Mouse (Mus musculus) liver, embryonic 12.5 days (tissue): ENCODE results near the gene Adarb2. TPM values are rescaled to one million over a fixed set of nuclear protein-coding genes. Genes with fewer than 3 reads are reported as not detected.

Experiments used
- ATAC-seq: fragments of 200-750 bp; cut with Nextera tagmentation; 2 replicates; pipeline ENCODE4 v1.8.0; 2017; ENCODE audit warnings: moderate number of reproducible peaks, mild to moderate bottlenecking, moderate library complexity
- H3K27ac ChIP-seq: fragments of 300-500 bp; sonication (generic); 2 replicates; pipeline ENCODE4 v1.5.1; 2016; ENCODE audit warnings: mild to moderate bottlenecking
- H3K27me3 ChIP-seq: fragments of 300-500 bp; sonication (generic); replicated peaks from 2 replicates; pipeline ENCODE4 v1.6.1; 2016; ENCODE audit warnings: mild to moderate bottlenecking, moderate library complexity
- H3K36me3 ChIP-seq: fragments of 300-500 bp; sonication (generic); 2 replicates; pipeline ENCODE4 v1.6.1; 2016; ENCODE audit warnings: mild to moderate bottlenecking, moderate library complexity
- H3K4me1 ChIP-seq: fragments of 300-500 bp; sonication (generic); 2 replicates; pipeline ENCODE4 v1.6.1; 2016
- H3K4me2 ChIP-seq: fragments of 300-500 bp; sonication (generic); 2 replicates; pipeline ENCODE4 v1.6.1; 2016; ENCODE audit warnings: mild to moderate bottlenecking, moderate library complexity
- H3K4me3 ChIP-seq: fragments of 300-500 bp; sonication (generic); 2 replicates; pipeline ENCODE4 v1.5.1; 2016; ENCODE audit warnings: mild to moderate bottlenecking, moderate library complexity
- H3K9ac ChIP-seq: fragments of 300-500 bp; sonication (generic); 2 replicates; pipeline ENCODE4 v1.6.1; 2016; ENCODE audit warnings: mild to moderate bottlenecking, moderate library complexity
- H3K9me3 ChIP-seq: fragments of 300-500 bp; sonication (generic); replicated peaks from 2 replicates; pipeline ENCODE4 v1.6.1; 2016; ENCODE audit warnings: mild to moderate bottlenecking, moderate library complexity
- WGBS: fragments of 180-500 bp; shearing (Covaris S2); methylation state at CpG from one replicate; pipeline ENCODE4 v1.1.7; 2016; ENCODE audit not compliant: insufficient replicate concordance; 5-methylcytosine and 5-hydroxymethylcytosine counted together
- polyA plus RNA-seq: library from polyadenylated mRNA; unstranded; fragments of >200 nt; fragmentation: Nextera tagmentation; extraction: Ambion mirVana; gene quantifications from 2 replicates; pipeline ENCODE4 v1.2.1, GENCODE M21; 2016

Adarb2 gene
- polyA plus RNA-seq, 1 experiment from 2014 or later, result 0.35 TPM

DNA sequence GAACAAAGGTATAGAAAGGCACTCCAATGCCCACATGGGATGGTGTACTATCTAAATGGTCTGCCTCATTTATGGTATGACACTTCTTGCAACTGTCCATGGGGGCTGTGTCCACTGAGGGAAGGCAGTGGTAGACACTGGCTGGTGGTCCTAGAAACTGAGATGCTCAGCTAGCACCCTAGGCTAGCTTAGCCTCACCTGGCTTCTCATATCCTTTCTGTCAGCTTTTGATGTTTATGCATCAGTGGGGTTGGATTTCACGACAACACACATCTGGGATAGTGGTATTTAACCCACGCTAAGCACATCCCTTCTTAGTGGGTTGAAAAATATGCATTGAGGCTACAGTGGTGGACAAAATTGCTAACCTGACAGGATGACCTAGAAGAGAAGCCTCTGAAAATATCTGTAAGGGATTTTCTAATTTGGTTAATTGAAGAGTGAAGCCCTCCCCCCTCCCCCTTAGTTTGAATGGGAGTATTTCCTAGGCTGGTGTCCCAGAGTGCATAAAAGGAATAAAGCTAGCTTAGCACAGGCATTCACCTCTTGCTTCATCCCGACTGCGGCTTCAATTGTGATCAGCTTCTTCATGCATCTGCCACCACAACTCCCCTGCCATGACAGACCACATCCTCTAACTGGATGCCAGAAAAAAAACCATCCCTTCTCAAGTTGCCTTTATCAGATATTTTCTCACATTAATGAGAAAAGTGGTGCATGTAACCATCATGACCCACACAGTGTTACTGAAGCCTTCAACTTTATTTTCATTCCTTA is 197.8 kb downstream of the Adarb2 start:
- H3K27ac ChIP-seq, result no peak overlapping the region
- H3K4me1 ChIP-seq, result no peaks in the 10 kb centered on the region
- H3K4me3 ChIP-seq, result no peak overlapping the region
- H3K27me3 ChIP-seq, result no peaks in the 10 kb centered on the region
- 50% methylated on average over 4 of the region's 4 CpGs for WGBS
- H3K4me2 ChIP-seq, result no peak overlapping the region
- no peaks in the 10 kb centered on the region for H3K9me3 ChIP-seq
- no peaks in the 10 kb centered on the region for H3K36me3 ChIP-seq
- ATAC-seq, result no peak
- H3K9ac ChIP-seq, result no peak overlapping the region

DNA sequence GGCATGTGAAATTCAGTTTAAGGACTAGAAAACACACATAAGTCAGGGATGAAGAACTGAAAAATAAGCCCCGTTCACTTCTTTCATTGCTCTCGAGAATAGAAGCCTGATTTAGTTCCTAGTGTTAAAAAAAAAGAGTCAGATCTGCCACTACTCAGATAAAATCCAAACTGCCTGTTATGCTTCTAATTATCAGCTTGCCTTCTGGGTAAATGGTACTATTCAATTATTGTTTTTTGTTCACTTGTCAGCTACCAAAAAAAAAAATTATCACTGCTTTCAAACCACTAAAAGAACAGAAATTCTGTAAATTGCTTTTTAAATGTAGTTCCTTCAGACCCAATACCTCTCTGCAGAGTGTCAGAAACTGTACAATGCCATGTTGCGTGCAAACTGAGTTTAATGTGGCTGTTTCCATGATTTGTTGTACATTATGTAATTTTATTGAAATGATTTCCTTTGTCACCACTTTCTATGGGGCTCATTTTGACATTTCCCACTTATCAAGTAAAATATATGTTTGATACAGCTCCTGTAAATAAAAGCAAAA is 199.7 kb downstream of the Adarb2 start:
- H3K27me3 ChIP-seq, result no peaks in the 10 kb centered on the region
- H3K4me1 ChIP-seq, result no peaks in the 10 kb centered on the region
- WGBS, result 48% methylated on average over 3 of the region's 3 CpGs
- H3K4me3 ChIP-seq, result no peak overlapping the region
- no peak overlapping the region for H3K9ac ChIP-seq
- H3K4me2 ChIP-seq, result no peak overlapping the region
- no peak overlapping the region for H3K27ac ChIP-seq
- ATAC-seq, result no peak
- no peaks in the 10 kb centered on the region for H3K9me3 ChIP-seq
- H3K36me3 ChIP-seq, result no peaks in the 10 kb centered on the region

GRCm38 (mm10) chr13:8406020-8406419 is 203.4 kb downstream of the Adarb2 start:
- Histone ChIP-seq H3K9me3 (no peaks in the 10 kb centered on the region), H3K27ac (no peak overlapping the region), H3K4me2 (no peak overlapping the region), H3K27me3 (no peaks in the 10 kb centered on the region), H3K4me3 (no peak overlapping the region), H3K36me3 (no peaks in the 10 kb centered on the region), H3K9ac (no peak overlapping the region), H3K4me1 (no peaks in the 10 kb centered on the region)
- no peak for ATAC-seq
- 58% methylated on average over 6 of the region's 6 CpGs for WGBS

- no peak for ATAC-seq
- H3K4me2 ChIP-seq, result no peak overlapping the region
- no peaks in the 10 kb centered on the region for H3K27me3 ChIP-seq
- H3K4me1 ChIP-seq, result no peaks in the 10 kb centered on the region
- no peak overlapping the region for H3K4me3 ChIP-seq
- WGBS, result 59% methylated on average over 5 of the region's 5 CpGs
- no peak overlapping the region for H3K9ac ChIP-seq
- no peaks in the 10 kb centered on the region for H3K36me3 ChIP-seq
- H3K27ac ChIP-seq, result no peak overlapping the region
- no peaks in the 10 kb centered on the region for H3K9me3 ChIP-seq
These were observed 208.0 kb downstream of the Adarb2 start for GRCm38 (mm10) chr13:8410353-8411318.

DNA sequence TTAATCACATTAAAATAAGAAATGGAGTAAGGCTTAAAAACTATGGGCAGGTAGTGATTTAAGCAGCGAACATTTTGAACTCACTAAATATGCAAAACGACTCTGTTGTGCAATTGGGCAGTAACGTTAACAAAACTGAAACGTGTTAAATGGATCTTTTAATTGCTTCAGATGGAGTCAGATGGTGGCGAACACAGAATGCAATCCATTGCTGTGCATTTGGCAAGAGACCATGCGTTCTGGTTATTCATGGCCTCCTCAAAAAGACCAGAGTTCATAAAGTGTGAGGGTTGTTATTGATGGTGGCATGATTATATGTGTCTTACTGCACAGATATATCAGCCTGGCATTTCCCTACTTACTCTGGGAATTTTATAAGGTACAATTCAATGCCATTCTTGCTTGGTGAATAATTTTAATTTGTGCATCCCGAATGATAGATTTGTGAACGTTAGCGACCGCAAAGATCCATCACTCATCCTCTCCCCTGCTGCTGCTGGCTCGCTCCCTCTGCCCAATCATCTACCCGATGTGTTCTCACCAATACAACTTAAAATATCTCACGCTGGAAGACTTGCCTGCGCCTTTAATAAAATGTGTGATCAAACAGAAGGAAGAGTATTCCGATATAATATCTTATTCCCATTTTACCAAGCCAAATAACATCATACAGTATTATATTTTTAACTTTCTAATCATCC is 221.5 kb downstream of the Adarb2 start:
- WGBS, result 71% methylated on average over 15 of the region's 15 CpGs
- no peak overlapping the region for H3K4me3 ChIP-seq
- ATAC-seq, result no peak
- no peaks in the 10 kb centered on the region for H3K36me3 ChIP-seq
- H3K9ac ChIP-seq, result no peak overlapping the region
- no peak overlapping the region for H3K4me2 ChIP-seq
- no peaks in the 10 kb centered on the region for H3K4me1 ChIP-seq
- H3K27me3 ChIP-seq, result no peaks in the 10 kb centered on the region
- H3K27ac ChIP-seq, result no peak overlapping the region
- no peaks in the 10 kb centered on the region for H3K9me3 ChIP-seq

DNA sequence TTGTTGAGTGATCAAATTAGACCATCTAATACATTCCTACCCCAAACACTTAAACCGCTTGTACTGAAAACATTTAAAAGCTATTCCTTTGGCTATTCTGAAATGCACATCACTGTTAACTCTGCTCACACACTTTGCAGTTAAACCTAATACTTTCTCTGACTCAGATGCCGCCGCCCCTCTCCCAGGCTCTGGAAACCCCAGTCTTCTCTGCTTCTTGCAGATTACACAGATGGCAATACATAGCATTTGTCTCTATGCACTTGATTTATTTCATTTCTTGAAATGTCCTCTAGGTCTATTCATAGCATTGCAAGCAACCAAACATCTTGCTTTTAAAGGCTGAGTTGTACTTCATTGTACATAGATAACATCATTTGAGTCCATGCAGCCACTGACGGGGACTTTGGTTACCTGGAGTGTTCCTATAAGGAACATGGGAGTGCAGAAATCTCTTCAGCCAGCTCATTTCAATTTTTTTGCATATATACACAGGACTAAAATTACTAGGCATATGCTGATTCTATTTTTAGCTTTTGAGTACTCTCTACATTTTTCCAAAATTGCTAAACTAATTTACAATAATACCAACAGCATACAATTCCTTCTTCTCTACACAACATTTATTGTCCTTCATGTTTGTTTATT is 236.6 kb downstream of the Adarb2 start:
- Histone ChIP-seq H3K4me1 (no peaks in the 10 kb centered on the region), H3K36me3 (no peaks in the 10 kb centered on the region), H3K4me2 (no peak overlapping the region), H3K9ac (no peak overlapping the region), H3K27ac (no peak overlapping the region), H3K4me3 (no peak overlapping the region), H3K9me3 (no peaks in the 10 kb centered on the region), H3K27me3 (no peaks in the 10 kb centered on the region)
- no peak for ATAC-seq
- WGBS, result 83% methylated on average over 4 of the region's 4 CpGs

- Histone ChIP-seq H3K9me3 (no peaks in the 10 kb centered on the region), H3K27ac (no peak overlapping the region), H3K9ac (no peak overlapping the region), H3K36me3 (no peaks in the 10 kb centered on the region), H3K4me2 (no peak overlapping the region), H3K4me3 (no peak overlapping the region), H3K4me1 (no peaks in the 10 kb centered on the region), H3K27me3 (no peaks in the 10 kb centered on the region)
- WGBS, result 48% methylated on average over 2 of the region's 2 CpGs
- no peak for ATAC-seq
These were observed 242.7 kb downstream of the Adarb2 start for GRCm38 (mm10) chr13:8445415-8445814.

DNA sequence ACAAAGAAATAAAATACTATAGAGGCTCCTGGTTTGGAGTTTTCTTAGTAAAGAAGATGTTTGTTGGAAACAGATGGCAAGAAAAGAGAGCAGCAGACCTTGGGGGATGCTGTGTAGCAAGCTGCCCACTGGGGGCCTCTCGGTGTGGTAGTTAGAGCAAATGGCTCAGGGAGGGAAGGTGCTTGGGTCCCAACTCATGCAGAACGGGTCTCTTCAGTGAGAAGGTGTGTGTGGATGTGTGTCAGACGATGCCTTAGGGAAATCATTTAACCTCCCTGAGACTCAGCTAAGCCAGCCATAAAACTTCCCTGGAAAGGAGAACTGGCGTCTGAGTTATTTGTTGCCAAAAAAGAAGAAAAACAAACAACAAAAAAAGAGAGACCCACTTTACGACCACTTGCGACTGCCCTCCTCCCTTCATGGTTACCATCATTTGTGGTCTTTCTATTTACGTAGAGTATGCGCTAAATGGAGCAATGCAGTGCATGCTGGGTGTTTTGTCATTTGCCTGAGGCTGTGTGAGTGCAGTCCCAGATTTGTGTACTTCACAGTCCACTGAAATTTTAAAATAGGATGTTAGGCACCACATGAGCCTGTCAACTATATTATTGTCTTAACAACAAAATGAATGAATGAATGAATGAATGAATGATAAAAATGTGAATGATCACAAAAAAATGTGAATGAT is 245.7 kb downstream of the Adarb2 start:
- H3K9ac ChIP-seq, result no peak overlapping the region
- ATAC-seq, result no peak
- H3K4me1 ChIP-seq, result no peaks in the 10 kb centered on the region
- H3K36me3 ChIP-seq, result no peaks in the 10 kb centered on the region
- no peak overlapping the region for H3K4me3 ChIP-seq
- no peaks in the 10 kb centered on the region for H3K27me3 ChIP-seq
- H3K9me3 ChIP-seq, result no peaks in the 10 kb centered on the region
- 63% methylated on average over 8 of the region's 8 CpGs for WGBS
- no peak overlapping the region for H3K27ac ChIP-seq
- H3K4me2 ChIP-seq, result no peak overlapping the region

DNA sequence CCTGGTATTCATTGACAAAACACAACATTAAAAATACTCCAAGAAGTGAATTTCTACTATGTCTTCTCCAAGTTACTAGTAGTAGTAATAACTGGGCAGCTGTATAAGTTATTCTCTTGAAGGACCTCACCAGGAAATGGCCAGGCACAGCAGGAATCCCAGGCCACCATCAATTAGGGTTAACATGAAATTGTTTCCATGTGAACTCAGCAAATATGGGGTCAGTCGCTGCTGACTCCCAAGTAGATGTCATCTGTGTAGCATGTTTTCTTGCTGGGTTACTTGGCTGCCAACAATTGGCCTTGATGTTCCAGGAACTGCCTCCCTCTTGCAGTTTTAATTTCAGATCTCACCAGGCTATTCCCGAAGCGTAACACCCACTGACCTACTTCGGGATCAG is 248.9 kb downstream of the Adarb2 start:
- H3K4me1 ChIP-seq, result peaks cover 5% of the 10 kb centered on the region
- no peak for ATAC-seq
- no peaks in the 10 kb centered on the region for H3K9me3 ChIP-seq
- H3K36me3 ChIP-seq, result no peaks in the 10 kb centered on the region
- H3K4me2 ChIP-seq, result no peak overlapping the region
- no peaks in the 10 kb centered on the region for H3K27me3 ChIP-seq
- no peak overlapping the region for H3K27ac ChIP-seq
- no peak overlapping the region for H3K9ac ChIP-seq
- 74% methylated on average over 4 of the region's 4 CpGs for WGBS
- no peak overlapping the region for H3K4me3 ChIP-seq

DNA sequence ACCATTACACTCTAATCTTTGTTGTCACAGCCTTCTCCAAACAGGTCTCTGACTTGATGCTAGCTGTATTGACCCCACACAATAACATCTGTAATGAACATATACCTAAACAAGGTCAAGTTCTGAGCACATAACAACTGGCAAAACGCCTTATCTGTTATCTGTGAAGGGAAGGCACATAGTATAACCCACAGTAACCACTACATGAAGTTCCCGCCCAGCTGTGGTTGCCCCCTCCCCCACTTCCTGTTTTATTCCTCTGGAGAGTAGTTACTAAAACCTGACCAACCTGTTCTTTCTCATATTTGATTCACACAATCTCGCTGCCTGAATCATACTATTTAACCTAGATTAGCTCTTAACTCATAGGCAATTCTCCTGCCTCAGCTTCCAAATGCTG is 254.2 kb downstream of the Adarb2 start:
- no peaks in the 10 kb centered on the region for H3K27me3 ChIP-seq

DNA sequence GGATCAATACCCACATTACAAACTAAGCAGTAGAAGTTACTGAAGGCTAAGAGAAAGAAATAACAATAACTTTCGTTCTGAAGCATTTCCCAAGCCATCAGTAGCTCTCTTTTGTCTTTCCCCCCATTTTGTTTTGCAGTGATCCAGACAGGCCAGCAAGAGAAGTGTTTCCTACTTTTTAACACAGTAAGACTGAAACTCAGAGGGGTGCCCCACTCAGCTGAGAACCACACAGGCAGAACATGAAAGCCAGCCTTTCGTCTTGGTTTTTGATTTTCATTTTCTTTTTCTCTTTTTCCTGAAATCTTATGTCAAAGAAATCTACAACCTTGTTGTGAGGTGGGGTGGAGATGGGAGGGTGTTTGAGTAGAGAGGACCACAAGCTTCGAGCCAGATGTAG is 255.2 kb downstream of the Adarb2 start:
- H3K36me3 ChIP-seq, result no peaks in the 10 kb centered on the region
- no peaks in the 10 kb centered on the region for H3K27me3 ChIP-seq
- peaks cover 10% of the 10 kb centered on the region for H3K4me1 ChIP-seq
- H3K4me2 ChIP-seq, result no peak overlapping the region
- no peak overlapping the region for H3K9ac ChIP-seq
- no peaks in the 10 kb centered on the region for H3K9me3 ChIP-seq
- H3K27ac ChIP-seq, result no peak overlapping the region
- 64% methylated on average over 3 of the region's 3 CpGs for WGBS
- no peak overlapping the region for H3K4me3 ChIP-seq
- ATAC-seq, result no peak

More for the DNA sequence above, 254.2 kb downstream of the Adarb2 start:
- peaks cover 10% of the 10 kb centered on the region for H3K4me1 ChIP-seq
- H3K4me3 ChIP-seq, result no peak overlapping the region
- WGBS, result 15% methylated on average over 3 of the region's 3 CpGs
- H3K4me2 ChIP-seq, result no peak overlapping the region
- H3K27ac ChIP-seq, result no peak overlapping the region
- ATAC-seq, result peak; percentile 67
- H3K36me3 ChIP-seq, result no peaks in the 10 kb centered on the region
- no peaks in the 10 kb centered on the region for H3K9me3 ChIP-seq
- no peak overlapping the region for H3K9ac ChIP-seq
